Mouse (Mus musculus): ENCODE results near the gene Gfod2.

DNA sequence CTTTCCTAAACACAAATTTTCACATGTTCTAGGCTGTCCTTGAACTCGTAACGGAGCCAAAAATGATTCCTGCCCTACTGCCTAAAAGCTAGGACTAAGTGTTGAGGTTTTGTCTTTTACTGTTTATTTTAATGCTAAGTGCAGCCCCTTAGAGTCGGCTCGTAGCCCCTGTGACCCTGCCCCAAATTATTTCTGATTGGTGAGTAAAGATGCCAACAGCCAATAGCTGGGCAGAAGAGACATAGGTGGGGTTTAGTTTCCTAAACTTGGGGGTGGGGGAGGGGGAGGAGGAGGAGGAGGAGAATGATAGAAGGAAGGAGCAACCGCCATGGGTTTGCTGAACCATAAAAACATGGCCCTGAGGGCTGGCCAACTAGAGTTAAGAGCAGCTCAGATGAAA, 32.7 kb downstream of the Gfod2 start:
- TF ChIP-seq CTCF (IDR thresholded peaks at IDR 0.05; ENCODE audit: extremely low read depth, insufficient read depth, low read length): no peak
- no peak for TF ChIP-seq POLR2A (IDR thresholded peaks at IDR 0.05; ENCODE audit: extremely low read depth, insufficient read depth, low read length)

All from cortical plate, adult 2 months (tissue).